Mouse (Mus musculus) colon, adult 2 months (tissue): ENCODE results near the gene Nol6. TPM values are rescaled to one million over a fixed set of nuclear protein-coding genes. Genes with fewer than 3 reads are reported as not detected.

Source experiments
- polyA plus RNA-seq: library from polyadenylated mRNA; depleted of rRNA; stranded (reverse); fragments of >200 nt; gene quantifications from 2 replicates; pipeline ENCODE4 v1.2.3, GENCODE M21; 2012; rRNA removed

Gene Nol6
- 26.9 and 27.3 TPM in 2 replicates for polyA plus RNA-seq

DNA sequence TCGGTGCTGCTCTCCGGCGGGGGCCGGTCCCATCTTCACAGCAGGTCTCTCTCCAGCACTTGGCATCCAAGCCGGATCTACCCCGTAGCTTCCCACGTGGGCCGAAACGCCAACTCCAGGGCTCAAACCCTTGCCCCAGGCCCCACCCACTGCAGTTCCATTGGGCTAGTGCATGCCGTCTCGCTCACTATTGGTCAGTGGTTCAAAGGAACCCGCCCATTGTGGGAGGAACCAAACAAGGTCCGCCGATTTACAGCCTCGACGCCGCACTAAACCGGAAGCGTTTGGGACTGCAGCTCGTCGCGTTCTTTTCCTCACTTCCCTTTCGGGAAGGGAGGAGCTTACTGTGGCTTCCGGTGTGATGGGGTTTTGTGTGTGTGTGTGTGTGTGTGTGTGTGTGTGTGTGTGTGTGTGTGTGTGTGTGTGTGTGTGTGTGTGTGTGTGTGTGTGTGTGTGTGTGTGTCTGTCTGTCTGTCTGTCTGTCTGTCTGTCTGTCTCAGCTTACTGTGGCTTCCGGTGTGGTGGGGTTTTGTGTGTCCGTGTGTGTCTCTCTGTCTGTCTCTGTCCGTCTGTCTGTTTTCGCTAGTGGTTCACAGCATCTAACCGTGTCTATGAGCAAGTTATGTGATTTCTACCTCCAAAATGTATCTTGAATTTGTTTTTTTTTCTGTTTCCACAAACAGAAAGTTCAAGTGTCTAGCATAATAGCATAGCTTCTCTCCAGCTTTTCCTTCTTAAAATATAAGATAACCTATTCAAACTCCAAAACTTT is at the start of gene Nol6:
TSS of gene Nol6 (minus strand) at position 276 of the 772 bp plus-strand sequence.

DNA sequence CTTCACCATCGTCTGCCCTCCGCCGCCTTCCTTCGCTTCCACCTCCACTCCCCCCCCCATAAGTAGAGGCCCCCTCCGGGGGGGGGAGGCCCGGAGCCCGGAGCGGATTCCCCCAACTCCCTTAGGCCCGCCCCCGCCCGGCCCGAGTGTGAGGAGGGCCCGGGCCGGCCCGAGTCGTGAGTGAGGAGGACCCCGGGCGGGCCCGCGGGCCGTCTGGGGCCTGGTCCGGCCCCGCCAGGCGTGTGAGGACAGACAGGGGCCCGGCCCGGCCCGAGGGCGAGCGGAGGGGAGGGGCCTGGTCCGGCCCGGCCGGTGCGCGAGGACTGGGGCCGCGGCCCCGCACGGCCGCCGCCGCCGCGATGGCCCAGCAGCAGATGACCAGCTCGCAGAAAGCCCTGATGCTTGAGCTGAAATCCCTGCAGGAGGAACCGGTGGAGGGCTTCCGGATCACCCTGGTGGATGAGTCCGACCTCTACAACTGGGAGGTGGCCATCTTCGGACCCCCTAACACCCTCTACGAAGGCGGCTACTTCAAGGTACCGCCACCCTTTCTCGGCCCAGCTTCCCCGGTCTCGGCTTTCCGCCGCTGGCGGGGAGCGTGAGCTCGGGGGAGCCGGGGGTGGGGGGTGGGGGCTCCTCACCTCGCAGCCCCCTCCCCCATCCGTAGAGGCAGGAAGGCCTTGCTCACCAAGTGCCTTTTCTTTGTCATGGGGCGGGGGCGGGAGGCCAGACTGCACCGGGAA is 11.6 kb upstream of the Nol6 start, which contains the start of gene Ube2r2:
TSS of gene Ube2r2 (plus strand) at position 33 of the 743 bp plus-strand sequence.

DNA sequence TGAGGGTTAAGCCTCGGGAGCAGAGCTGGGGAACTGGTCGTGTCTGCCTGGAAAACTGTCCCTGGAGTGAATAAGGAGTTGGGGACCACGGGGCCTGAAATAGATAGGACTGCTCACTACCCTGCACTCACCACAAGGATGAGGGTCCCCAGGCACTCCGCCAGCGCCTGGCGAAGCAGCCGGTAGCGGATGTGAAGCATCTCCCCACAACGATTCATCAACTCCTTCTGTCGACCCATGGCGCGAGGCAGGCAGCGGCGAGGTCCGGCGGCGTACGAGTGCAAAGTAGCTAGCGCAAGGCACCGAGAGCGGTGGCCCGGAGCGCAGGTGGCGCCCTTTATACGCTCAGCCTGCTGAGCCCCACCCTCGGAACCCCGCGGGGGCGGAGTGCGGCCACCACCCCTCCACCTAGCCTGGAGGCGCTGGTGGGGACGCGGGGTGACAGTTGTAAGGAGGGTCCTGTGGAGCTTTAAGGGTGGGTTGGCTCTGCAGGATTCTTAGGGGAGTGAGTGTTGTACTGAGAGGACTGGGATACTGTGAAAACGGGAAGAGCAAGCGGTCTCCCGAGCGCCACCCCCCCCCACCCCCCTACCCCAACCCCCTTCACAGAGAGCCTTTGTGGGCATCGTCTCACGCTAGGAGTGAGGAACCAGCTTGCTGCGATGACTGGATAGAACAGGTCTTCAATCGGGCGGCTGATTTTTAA is 26.2 kb downstream of the Nol6 start, which contains the start of gene Aqp3:
TSS of gene Aqp3 (minus strand) at position 313 of the 706 bp plus-strand sequence.

Other genes with a start within 250 kb of the Nol6 start
- gene Spink4, start 204.4 kb downstream of the Nol6 start, polyA plus RNA-seq = 7,496 and 8,272 TPM in 2 replicates
- 301 and 345 TPM in 2 replicates for gene Bag1, start 176.2 kb downstream of the Nol6 start, polyA plus RNA-seq
- 11.0 and 14.7 TPM in 2 replicates for gene Chmp5, start 176.0 kb downstream of the Nol6 start, polyA plus RNA-seq
- 20.0 and 25.7 TPM in 2 replicates for gene Nfx1, start 153.5 kb downstream of the Nol6 start, polyA plus RNA-seq
- 1.2 and 1.3 TPM in 2 replicates for gene Aqp7, start 76.3 kb downstream of the Nol6 start, polyA plus RNA-seq
- 0.35 and 0.41 TPM in 2 replicates for gene Aqp3, start 26.3 kb downstream of the Nol6 start, polyA plus RNA-seq
- 49.2 and 51.6 TPM in 2 replicates for gene Ube2r2, start 11.3 kb upstream of the Nol6 start, polyA plus RNA-seq
- gene Ubap2, start 150.7 kb upstream of the Nol6 start, polyA plus RNA-seq = 77.6 and 78.5 TPM in 2 replicates
- 20.4 and 29.3 TPM in 2 replicates for gene Dcaf12, start 190.4 kb upstream of the Nol6 start, polyA plus RNA-seq
- 21.7 and 22.6 TPM in 2 replicates for gene Ubap1, start 224.5 kb upstream of the Nol6 start, polyA plus RNA-seq